Mouse (Mus musculus) layer of hippocampus, postnatal 10 days (tissue): ENCODE measurements around the gene Olfr473. TPM values are rescaled to one million over a fixed set of nuclear protein-coding genes. Genes with fewer than 3 reads are reported as not detected.
"Not testable (repeated sequence)": the region's sequence is repeated elsewhere in the genome, so short reads cannot be mapped to it uniquely, and the experiment has no call there.

Source experiments
- DNase-seq, 2 experiments: peaks; one replicate each; pipeline ENCODE4 v3.0.0; 2021; ENCODE audit warnings: low spot score in 2 of 2
- long read RNA-seq: library from polyadenylated mRNA; stranded (forward); transcript quantifications from one replicate; pipeline ENCODE4 v2.0.0, GENCODE M21; 2023
- total RNA-seq, 2 experiments: library from RNA; stranded (reverse); gene quantifications; 2 replicates each; pipeline ENCODE4 v1.2.3; 2021

Gene Olfr473
- total RNA-seq, result not detected
- long read RNA-seq, result 0 reads

GRCm38 (mm10) chr7:107930146-107930545, at the start of gene Olfr473:
Olfr473 (plus strand) TSS chr7:107930446.
- no peak for DNase-seq

GRCm38 (mm10) chr7:107897602-107898001, 32.6 kb upstream of the Olfr473 start, which contains the start of gene Olfr472:
Olfr472 (plus strand) TSS chr7:107897902.
- no peak for DNase-seq

GRCm38 (mm10) chr7:107952539-107952938, 22.3 kb downstream of the Olfr473 start:
- not testable (repeated sequence) for DNase-seq

GRCm38 (mm10) chr7:107954343-107954742, 24.1 kb downstream of the Olfr473 start, which contains the start of gene Olfr474:
Olfr474 (plus strand) TSS chr7:107954643.
- no peak for DNase-seq

- DNase-seq, result no peak
These were observed 34.3 kb downstream of the Olfr473 start, which contains the start of gene Olfr476 for GRCm38 (mm10) chr7:107964503-107964902. Olfr476 (plus strand) TSS chr7:107964803.

Other genes starting within 250 kb of the Olfr473 start
- under 1 TPM in 1 of 2 experiments, not detected in 1; 0.30 TPM for gene Cyb5r2, start 172.4 kb upstream of the Olfr473 start, total RNA-seq
- not detected for gene Ovch2, start 129.2 kb upstream of the Olfr473 start, total RNA-seq
- not detected for gene Olfr467, start 118.2 kb upstream of the Olfr473 start, total RNA-seq
- gene Olfr469, start 104.9 kb upstream of the Olfr473 start, total RNA-seq, result not detected
- not detected for gene Olfr470, start 83.0 kb upstream of the Olfr473 start, total RNA-seq
- not detected for gene Olfr472, start 32.5 kb upstream of the Olfr473 start, total RNA-seq
- not detected for gene Olfr474, start 24.2 kb downstream of the Olfr473 start, total RNA-seq
- not detected for gene Olfr476, start 34.4 kb downstream of the Olfr473 start, total RNA-seq
- not detected for gene Olfr477, start 56.2 kb downstream of the Olfr473 start, total RNA-seq
- gene Olfr478, start 103.5 kb downstream of the Olfr473 start, total RNA-seq, result not detected
- gene Olfr479, start 120.2 kb downstream of the Olfr473 start, total RNA-seq, result not detected
- gene Olfr480, start 136.9 kb downstream of the Olfr473 start, total RNA-seq, result not detected
- not detected for gene Olfr481, start 149.4 kb downstream of the Olfr473 start, total RNA-seq
- 1 to 10 TPM; 1.8 to 2.2 TPM for gene Olfr482, start 167.1 kb downstream of the Olfr473 start, total RNA-seq
- not detected for gene Olfr483, start 170.4 kb downstream of the Olfr473 start, total RNA-seq
- not detected for gene Olfr484, start 197.0 kb downstream of the Olfr473 start, total RNA-seq
- gene Olfr485, start 229.4 kb downstream of the Olfr473 start, total RNA-seq, result not detected
- not detected for gene Olfr486, start 242.3 kb downstream of the Olfr473 start, total RNA-seq